Mouse (Mus musculus): ENCODE data around the gene Rps24.
"Not testable (repeated sequence)": the region's sequence is repeated elsewhere in the genome, so short reads cannot be mapped to it uniquely, and the experiment has no call there.

Gene Rps24

GRCm38 (mm10) chr14:24486773-24487227 is at the start of gene Rps24, which contains the start of gene Polr3a:
TSS of gene Rps24 (plus strand) at chr14:24487125.
TSS of gene Polr3a (minus strand) at chr14:24487058.
- DNase-seq (ENCODE audit: low spot score in 2 of 2) = peak; percentile 75 to 89

DNA sequence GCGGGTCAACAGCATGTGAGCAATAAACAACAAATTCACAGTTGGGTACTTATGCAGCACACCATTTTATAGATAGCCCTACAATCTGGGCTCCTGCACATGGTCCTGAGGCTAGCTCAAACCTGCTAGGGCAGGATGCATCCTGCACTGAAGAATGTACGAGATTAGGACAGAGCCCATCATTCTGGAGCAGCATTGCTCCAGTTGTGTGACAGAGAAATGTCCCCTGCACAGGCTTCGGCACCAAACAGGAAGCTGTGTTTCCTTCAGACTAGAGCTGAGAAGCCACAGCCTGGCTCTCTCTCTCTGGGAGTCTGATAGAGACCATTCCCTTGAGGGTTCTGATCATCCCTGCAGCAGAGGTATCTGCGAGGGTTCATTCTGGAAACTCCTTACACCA is 43.4 kb upstream of the Rps24 start:
- not testable (repeated sequence) for DNase-seq (ENCODE audit: low spot score in 2 of 2)

- no peak for DNase-seq (ENCODE audit: low spot score in 2 of 2)
These were observed 28.7 kb upstream of the Rps24 start for GRCm38 (mm10) chr14:24458191-24458590.

- DNase-seq (ENCODE audit: low spot score in 2 of 2) = no peak
These were observed 18.1 kb upstream of the Rps24 start for GRCm38 (mm10) chr14:24468806-24469205.

- no peak for DNase-seq (ENCODE audit: low spot score in 2 of 2)
These were observed 621 bp upstream of the Rps24 start for GRCm38 (mm10) chr14:24486241-24486767.

DNA sequence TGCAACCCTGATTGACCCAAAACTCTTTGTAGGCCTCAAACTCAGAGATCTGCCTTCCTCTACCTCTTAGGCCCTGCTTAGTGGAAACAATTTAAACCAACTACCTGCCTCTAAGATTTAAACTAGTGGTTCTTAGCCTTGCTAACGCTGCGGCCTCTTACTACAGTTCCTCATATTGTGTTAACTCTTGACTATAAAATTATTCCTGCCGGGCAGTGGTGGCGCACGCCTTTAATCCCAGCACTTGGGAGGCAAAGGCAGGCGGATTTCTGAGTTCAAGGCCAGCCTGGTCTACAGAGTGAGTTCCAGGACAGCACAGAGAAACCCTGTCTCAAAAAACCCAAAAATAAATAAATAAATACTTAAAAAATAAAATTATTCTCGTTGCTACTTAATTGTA is 2.8 kb downstream of the Rps24 start:
- DNase-seq (ENCODE audit: low spot score in 2 of 2) = not testable (repeated sequence)

DNA sequence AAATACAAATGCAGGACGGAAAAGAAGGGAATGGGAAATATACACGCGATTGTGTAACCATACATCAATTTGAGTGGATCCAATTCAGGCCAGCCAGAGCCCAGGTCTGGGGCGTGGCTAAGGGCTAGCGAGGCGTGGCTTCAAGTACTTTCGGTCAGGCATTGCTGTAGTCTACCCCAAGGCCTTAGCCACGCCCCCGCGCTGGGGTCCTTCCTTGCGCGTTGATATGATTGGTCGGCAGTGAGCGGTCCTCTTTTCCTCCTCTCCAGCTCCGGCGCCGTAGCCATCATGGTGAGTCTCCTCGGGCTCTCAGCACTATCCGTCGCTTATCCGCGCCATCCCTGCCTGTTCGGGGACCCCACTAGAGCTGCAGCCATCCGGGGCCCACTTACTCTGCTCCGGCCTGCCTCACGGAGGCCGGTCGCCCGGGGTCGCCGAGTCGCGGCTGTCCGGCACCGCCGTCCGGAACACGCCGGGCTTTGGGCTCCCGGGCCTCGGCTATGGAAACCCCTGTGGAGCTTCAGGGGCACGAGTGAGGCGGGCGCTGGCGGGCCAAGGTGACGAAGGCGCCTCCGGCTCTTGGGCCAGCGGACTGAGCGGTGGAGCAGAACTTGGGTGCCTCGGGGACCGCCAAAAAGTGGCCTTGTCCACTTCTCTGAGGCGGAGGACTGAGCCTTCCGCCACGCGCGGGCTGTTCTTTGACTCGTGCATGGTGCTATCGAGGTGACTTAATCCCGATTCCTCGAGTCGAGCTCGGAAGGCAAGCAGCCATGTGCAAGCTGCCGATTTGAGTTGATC is 3.7 kb downstream of the Rps24 start:
- DNase-seq (ENCODE audit: low spot score in 2 of 2) = peak; percentile 94 to 97

GRCm38 (mm10) chr14:24491266-24491981 is 4.5 kb downstream of the Rps24 start:
- DNase-seq (ENCODE audit: low spot score in 2 of 2) = no peak

DNA sequence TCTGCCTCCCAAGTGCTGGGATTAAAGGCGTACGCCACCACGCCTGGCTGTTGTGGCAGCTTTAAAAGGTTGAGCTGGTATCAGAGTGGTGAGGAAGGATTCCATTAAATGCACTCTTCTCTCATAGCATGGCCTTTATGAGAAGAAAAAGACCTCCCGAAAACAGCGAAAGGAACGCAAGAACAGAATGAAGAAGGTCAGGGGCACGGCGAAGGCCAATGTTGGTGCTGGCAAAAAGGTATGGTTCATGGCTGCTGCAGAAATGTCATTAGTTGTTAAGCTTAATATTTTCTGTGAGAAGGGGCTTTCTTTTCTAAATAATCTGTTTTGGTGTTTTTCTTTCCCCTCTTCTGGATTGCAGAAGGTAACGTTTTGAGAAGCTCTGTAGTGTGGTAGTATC is 6.3 kb downstream of the Rps24 start:
- DNase-seq (ENCODE audit: low spot score in 2 of 2) = no peak

GRCm38 (mm10) chr14:24496507-24496906 is 9.6 kb downstream of the Rps24 start:
- peak in 1 of 2 experiments; percentile 19 for DNase-seq (ENCODE audit: low spot score in 2 of 2)

DNA sequence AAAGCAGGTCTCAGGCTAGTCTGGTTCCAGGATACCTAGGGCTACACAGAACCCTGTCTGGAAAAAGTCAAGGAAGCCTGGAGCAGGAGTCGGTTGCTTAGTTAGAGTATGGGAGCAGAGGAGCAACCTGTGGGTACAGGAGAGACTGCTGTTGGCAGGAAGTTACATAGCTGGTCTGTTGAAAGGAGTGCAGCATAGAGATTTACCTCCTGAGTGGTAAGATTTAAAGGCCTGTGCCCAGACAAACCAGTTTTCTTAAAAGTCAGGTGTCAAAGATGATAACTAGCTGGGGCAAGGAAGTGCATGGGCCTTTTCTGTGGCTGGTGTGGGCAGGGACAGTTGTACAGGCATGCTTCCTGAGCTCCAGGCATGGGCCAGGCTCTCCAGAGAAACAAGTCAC is 10.5 kb downstream of the Rps24 start:
- DNase-seq (ENCODE audit: low spot score in 2 of 2) = peak in 1 of 2 experiments; percentile 19

DNA sequence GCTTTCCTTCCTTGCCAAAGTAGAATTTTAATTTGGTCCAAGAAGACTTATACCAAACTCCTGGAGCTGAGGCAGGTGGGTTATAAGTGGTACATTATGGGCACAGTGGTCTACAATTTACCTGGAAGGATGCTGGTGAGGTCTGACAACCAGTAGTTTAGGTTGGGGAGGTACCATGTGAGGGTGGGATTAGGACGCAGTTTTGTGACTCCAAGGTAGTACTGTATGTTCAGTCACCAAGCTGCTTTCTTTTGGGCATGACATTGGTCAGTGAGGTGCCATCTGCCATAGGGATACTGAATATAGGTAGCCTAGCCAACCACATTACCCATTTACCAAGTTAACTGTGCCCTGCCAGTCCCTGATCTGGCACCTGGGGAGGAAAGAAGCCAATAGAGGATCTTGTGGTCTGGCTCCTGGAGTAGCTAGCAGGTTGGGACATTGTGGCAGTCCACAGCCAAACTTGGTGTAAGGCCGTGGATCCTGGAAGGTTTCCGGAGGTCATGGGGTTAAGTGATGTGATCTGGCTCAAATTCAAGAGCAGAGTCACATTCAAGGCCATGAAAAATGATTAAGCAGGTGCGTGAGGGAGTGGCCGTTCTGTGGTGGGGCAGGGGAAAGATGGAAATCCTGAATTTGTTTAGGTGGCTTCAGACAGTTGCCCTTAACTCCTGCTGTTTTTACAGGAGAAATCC is 11.8 kb downstream of the Rps24 start:
- DNase-seq (ENCODE audit: low spot score in 2 of 2) = no peak

- DNase-seq (ENCODE audit: low spot score in 2 of 2) = no peak
These were observed 12.6 kb downstream of the Rps24 start for GRCm38 (mm10) chr14:24499478-24499877.

GRCm38 (mm10) chr14:24500091-24500844 is 13.3 kb downstream of the Rps24 start:
- DNase-seq (ENCODE audit: low spot score in 2 of 2) = peak; percentile 78 to 81

GRCm38 (mm10) chr14:24500845-24501186 is 13.9 kb downstream of the Rps24 start:
- DNase-seq (ENCODE audit: low spot score in 2 of 2) = no peak

DNA sequence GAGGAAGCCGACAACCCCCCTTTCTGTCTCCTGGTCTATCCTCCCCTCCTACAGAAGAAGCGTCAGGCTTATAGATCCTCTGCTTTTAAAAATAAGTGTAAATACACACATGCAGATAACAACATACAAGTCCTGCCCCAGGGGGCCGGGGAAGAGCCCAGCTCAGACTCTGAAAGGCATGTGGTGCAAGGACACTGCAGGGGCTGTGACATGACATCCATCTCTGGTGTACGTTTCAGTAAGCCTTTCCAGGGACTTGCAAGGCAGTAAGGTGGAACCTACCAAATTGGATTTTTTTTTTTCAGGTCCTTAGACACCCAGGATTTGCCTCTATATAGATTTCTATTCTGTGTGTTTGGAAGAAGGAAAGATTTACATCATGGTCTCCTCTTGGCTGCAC is 14.3 kb downstream of the Rps24 start:
- no peak for DNase-seq (ENCODE audit: low spot score in 2 of 2)

DNA sequence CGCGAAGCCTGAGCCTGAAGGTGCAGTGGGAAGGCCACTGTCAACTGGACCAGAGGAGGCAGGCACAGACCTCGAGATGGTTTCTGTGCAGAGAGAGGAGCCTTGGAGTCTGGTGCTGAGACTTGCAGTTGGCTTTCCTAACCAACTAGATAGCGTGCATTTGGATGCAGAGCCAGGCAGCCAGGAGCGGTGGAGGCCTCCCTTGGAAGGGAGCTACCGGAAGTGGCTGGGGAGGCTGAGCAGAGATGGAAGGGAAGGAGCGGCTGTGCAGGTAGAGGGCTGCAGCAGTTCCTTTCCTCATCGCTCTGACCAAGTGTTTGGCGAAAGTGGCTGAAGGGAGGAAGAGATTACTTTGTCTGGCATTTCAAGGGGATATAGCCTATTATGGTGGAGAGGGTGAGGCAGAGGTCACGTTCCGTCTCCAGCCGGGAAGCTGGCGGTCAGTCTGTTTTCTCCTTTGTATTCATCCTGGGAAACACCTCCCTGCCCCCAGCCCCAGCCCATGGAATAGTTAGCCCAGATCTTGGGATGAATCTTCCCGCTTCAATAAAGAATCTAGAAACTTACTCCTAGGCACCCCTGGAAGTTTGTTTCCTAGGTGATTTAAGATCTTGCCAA is 20.6 kb downstream of the Rps24 start:
- no peak for DNase-seq (ENCODE audit: low spot score in 2 of 2)

DNA sequence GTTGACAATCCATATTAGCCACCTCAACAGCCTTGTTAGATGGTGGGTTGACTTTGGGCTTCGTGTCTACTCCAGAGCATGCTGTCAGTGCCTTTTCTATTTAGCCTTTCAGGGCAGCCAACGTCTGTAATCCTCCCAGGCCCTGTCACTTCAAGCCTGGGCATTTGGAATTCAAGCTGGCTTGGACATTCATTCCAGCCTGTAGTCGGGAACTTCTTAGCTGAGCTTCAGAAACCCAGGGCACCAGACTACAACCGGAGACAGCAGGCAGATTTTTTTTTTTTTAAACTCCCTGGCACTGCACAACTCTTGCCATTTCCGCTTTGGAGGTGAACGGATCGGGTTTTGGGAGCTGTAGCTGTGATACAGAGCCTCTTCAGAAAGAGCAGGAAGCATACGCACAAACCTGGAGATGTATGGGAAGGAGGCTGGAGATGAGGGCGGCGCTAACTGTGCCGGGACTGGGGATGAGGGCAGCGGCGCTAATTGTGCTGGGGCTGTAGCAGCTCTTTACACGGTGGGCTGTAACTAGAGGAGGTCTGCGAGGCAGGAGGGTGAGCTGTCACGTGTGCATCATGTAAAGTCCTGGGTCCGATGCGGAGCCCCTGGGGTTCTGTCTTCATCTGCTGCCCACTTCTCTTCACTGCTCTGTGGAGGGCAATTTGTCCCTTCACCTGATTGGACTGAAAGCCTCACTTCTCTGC is 21.3 kb downstream of the Rps24 start:
- DNase-seq (ENCODE audit: low spot score in 2 of 2) = no peak

DNA sequence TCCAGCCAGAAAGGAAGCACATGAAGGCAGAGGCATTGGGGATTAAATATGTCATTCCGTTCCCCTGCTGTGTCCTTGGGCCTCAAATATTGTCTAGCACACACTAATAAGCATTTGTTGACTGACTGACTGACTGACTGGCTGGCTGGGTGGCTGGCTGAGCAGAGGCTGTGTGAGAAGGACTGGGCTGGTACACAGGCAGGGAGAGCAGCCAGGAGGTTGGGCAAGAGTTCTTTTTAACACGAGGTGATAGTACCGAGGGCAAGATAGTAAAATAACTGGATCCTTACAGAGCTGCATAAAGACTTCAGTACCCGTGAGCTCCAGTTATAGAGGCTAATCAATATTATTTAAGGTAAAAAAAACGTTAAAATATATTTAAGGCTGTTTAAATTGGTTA is 22.6 kb downstream of the Rps24 start:
- peak in 1 of 2 experiments; percentile 44 for DNase-seq (ENCODE audit: low spot score in 2 of 2)

DNA sequence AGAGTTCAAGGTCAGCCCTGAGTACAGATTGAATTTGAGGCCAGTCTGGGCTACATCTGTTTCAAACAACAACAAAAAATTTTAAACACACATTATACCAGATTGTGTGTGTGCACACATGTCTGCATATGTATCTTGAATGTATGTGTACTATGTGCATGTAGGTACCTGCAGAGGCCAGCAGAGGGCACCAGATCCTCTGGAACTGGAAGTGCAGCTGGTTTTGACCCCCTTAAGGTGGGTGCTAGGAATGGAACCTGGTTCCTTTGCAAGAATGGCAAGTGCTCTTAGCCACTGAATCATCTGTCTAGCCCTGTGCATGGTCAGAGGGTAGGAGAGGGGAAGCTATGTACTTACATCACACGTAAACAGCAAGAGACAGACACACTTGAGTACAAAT is 23.3 kb downstream of the Rps24 start:
- no peak for DNase-seq (ENCODE audit: low spot score in 2 of 2)
